Mouse (Mus musculus) skeletal muscle tissue, adult 2 months (tissue): ENCODE data around the gene Acvr2b.

ENCODE experiments used
- DNase-seq: peaks from one replicate; pipeline ENCODE4 v3.0.0-alpha.2; 2012; ENCODE audit warnings: low read depth, low spot score

The Acvr2b gene

GRCm38 (mm10) chr9:119473608-119474164 is 71.8 kb downstream of the Acvr2b start:
- DNase-seq, result no peak

DNA sequence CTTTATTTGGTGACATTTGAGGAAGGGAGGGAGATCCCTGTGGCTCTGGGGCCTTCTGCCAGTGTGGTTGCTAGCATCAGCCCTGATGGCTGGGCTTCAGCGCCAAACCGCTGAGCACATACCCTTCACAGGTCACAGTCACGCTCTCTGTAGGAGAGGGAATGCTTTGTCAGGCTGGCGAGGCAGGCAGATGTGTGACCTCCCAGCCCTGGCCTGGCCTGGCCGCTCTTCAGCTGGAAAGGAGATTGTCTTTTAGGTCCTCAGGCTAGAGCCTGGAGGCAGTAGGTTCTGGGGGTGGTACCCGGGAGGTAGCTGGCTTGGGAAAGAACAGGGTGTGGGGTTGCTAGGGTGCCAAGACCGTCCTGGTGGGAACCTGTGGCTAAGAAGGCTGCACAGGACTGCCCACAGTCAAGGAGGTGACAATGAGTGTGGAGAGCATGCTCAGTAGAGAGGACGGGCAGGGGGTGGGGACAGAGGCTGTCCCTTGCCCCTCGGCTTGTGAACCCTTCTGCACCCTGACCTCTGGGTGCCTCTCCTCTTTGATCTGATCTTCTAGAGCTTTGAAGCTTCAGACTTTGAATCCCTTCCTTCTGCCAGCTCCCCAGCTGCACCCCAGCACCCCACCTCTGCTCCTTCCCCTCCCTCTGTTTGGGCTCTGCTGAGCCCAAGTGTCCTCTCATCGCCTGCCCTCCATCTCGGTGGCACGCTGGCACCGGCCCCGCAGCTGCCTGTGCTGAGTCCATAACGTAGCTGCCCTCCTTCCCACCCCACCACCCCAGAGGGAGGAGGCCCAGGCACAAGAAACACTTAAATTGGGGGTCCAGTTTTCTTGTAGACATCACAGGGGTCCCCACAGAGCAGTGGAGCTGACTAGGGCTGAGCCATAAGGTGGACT is 73.0 kb downstream of the Acvr2b start:
- no peak for DNase-seq

- no peak for DNase-seq
Observed at GRCm38 (mm10) chr9:119477754-119478153, 75.8 kb downstream of the Acvr2b start.

DNA sequence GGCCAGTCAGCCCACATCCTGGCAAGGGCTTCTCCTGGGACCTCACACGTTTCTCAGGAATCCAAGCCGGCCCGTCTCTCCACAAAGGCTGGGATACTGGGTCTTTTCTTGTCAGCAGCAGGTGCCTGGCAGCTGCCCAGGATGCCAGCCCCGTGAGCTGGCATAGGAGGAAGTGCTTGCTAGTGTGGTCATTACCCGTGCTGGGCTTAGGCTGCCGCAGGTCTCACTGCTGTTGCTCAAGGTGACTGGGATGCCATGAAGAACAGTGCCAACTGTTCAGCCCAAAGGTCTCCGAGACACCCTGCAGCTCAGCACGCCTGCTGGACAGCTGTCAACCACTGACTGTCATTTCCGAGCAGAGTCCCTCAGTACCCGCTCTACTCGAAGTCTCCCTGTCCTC is 76.4 kb downstream of the Acvr2b start:
- no peak for DNase-seq

GRCm38 (mm10) chr9:119479297-119479696 is 77.4 kb downstream of the Acvr2b start:
- peak; percentile 64 for DNase-seq

GRCm38 (mm10) chr9:119481612-119482011 is 79.7 kb downstream of the Acvr2b start:
- DNase-seq, result no peak

- DNase-seq, result peak; percentile 80
Observed at GRCm38 (mm10) chr9:119483554-119484353, 81.8 kb downstream of the Acvr2b start.

- no peak for DNase-seq
Observed at GRCm38 (mm10) chr9:119484420-119484819, 82.5 kb downstream of the Acvr2b start.
